ENCODE assay signal across 22 mouse cellular contexts in the genomic region with DNA sequence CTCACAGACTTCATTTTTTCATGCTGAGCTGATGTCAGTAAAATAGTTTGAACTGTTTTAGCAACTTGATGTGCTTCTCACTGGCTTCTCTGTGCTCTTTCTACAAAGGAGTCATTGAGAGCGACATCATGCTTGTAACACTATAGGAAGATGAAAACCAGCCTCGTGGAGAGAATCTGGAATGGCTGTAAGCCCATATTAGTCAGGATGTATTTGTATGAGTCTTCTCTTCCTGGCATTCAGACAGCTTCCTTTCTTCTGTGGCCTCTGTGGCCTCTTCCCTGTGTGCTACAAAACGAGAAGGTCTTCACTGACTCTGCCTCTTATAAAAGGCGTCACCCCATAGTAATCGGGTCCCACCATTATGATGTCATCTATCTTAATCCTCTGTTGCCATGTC.
A peak's percentile ranks its signal among the peaks of the same experiment; 100 is the strongest.
DNase-seq lines count a peak whose midpoint lies in the region; ATAC-seq and TF ChIP-seq lines count a peak whose summit lies in the region.
"Had no signal": no experiment of that assay in that cellular context is flagged by ENCODE, and none has a peak within 500 bp of the region (broad histone marks: within the 10 kb centered on the region; RNA-seq: fewer than 3 reads in every experiment).

No protein-coding gene starts in this region.

- intact Hi-C loops in heart, postnatal 36 days (cut with DNase I) = no loop called here

- H3K4me1 ChIP-seq in heart, embryonic 15.5 days (replicated peaks) = peaks cover 10% of the 10 kb centered on the region
- H3K4me1 ChIP-seq in lung, embryonic 16.5 days (replicated peaks; ENCODE audit: control insufficient read depth, insufficient read depth, low read length) = no peaks in the 10 kb centered on the region
- H3K4me1 ChIP-seq in testis, adult 2 months (ENCODE audit: control insufficient read depth, insufficient read depth, low read length) = no peaks in the 10 kb centered on the region
- H3K4me1 ChIP-seq: intestine, embryonic 15.5 days had no signal

- TF ChIP-seq POLR2A in testis, adult 2 months (IDR thresholded peaks at IDR 0.05; ENCODE audit: control insufficient read depth, low read depth, low read length) = no peak

- no peak for TF ChIP-seq CTCF in testis, adult 2 months (IDR thresholded peaks at IDR 0.05; ENCODE audit: control insufficient read depth, insufficient read depth, insufficient replicate concordance, low read depth, low read length)

- H3K9ac ChIP-seq in heart, embryonic 15.5 days = no peak overlapping the region
- no peak overlapping the region for H3K9ac ChIP-seq in lung, embryonic 16.5 days (ENCODE audit: low read length)
- H3K9ac ChIP-seq: hindbrain, embryonic 15.5 days; intestine, embryonic 15.5 days; liver, postnatal 0 days; midbrain, embryonic 15.5 days; neural tube, embryonic 13.5 days had no signal

- H3K4me3 ChIP-seq in heart, embryonic 15.5 days = no peak overlapping the region
- H3K4me3 ChIP-seq in lung, embryonic 16.5 days (ENCODE audit: low read length) = no peak overlapping the region
- H3K4me3 ChIP-seq in testis, adult 2 months (ENCODE audit: control insufficient read depth, low read depth, low read length) = peak overlapping the region; percentile 19; the same call in 1 of the 2 replicates
- H3K4me3 ChIP-seq: hindbrain, embryonic 15.5 days; intestine, embryonic 15.5 days; layer of hippocampus, adult 2 months; midbrain, embryonic 15.5 days; myocyte; neural tube, embryonic 13.5 days had no signal

- DNase-seq in heart, postnatal 36 days = no peak
- no peak for DNase-seq in lung, postnatal 4 days
- no peak for DNase-seq in testis, postnatal 10 days (ENCODE audit: low spot score)
- DNase-seq in right cerebral cortex, postnatal 14 days = no peak
- DNase-seq: adrenal gland, postnatal 10 days; cerebellum, adult 8-10 months; cerebellum, postnatal 36 days; gastrocnemius, postnatal 36 days; kidney, adult 9 months; kidney, postnatal 25 days; liver, postnatal 0 days; right cerebral cortex, adult 18-20 months had no signal

- no peaks in the 10 kb centered on the region for H3K36me3 ChIP-seq in heart, embryonic 15.5 days
- no peaks in the 10 kb centered on the region for H3K36me3 ChIP-seq in lung, embryonic 16.5 days (ENCODE audit: control insufficient read depth, insufficient read depth, low read length)
- no peaks in the 10 kb centered on the region for H3K36me3 ChIP-seq in testis, adult 2 months (ENCODE audit: control insufficient read depth, insufficient read depth, low read length)
- H3K36me3 ChIP-seq: hindbrain, embryonic 15.5 days; intestine, embryonic 15.5 days; midbrain, embryonic 15.5 days; neural tube, embryonic 13.5 days had no signal

- H3K9me3 ChIP-seq in heart, embryonic 15.5 days (replicated peaks) = no peaks in the 10 kb centered on the region
- H3K9me3 ChIP-seq in lung, embryonic 16.5 days (ENCODE audit: control insufficient read depth, low read length) = no peaks in the 10 kb centered on the region
- H3K9me3 ChIP-seq: hindbrain, embryonic 15.5 days; intestine, embryonic 15.5 days; midbrain, embryonic 15.5 days; neural tube, embryonic 13.5 days had no signal

- no peaks in the 10 kb centered on the region for H3K27me3 ChIP-seq in heart, embryonic 15.5 days
- no peaks in the 10 kb centered on the region for H3K27me3 ChIP-seq in lung, embryonic 16.5 days (ENCODE audit: control insufficient read depth, insufficient read depth, low read depth, low read length)
- H3K27me3 ChIP-seq in testis, adult 2 months (ENCODE audit: control insufficient read depth, insufficient read depth, low read length) = no peaks in the 10 kb centered on the region
- H3K27me3 ChIP-seq: hindbrain, embryonic 15.5 days; intestine, embryonic 15.5 days; midbrain, embryonic 15.5 days; neural tube, embryonic 13.5 days had no signal

- peak overlapping the region; percentile 38 for H3K4me2 ChIP-seq in heart, embryonic 15.5 days
- H3K4me2 ChIP-seq in lung, embryonic 16.5 days (ENCODE audit: low read depth, low read length) = no peak overlapping the region
- H3K4me2 ChIP-seq: hindbrain, embryonic 15.5 days; intestine, embryonic 15.5 days; liver, embryonic 11.5 days; midbrain, embryonic 15.5 days; neural tube, embryonic 13.5 days had no signal

- WGBS in heart, embryonic 15.5 days = 34% methylated on average over 5 of the region's 5 CpGs
- 49% methylated on average over 5 of the region's 5 CpGs for WGBS in lung, embryonic 16.5 days

- peak; percentile 14; the same call in 1 of the 2 replicates for ATAC-seq in heart, embryonic 15.5 days (replicated peaks; ENCODE audit: insufficient number of reproducible peaks, insufficient read depth, low FRiP score, low read depth)
- ATAC-seq in lung, embryonic 16.5 days (ENCODE audit: low read depth) = peak; percentile 45
- ATAC-seq: intestine, embryonic 15.5 days; liver, postnatal 0 days; midbrain, embryonic 15.5 days had no signal

- peak overlapping the region; percentile 63 for H3K27ac ChIP-seq in heart, embryonic 15.5 days
- no peak overlapping the region for H3K27ac ChIP-seq in lung, embryonic 16.5 days (ENCODE audit: low read length)
- no peak overlapping the region for H3K27ac ChIP-seq in testis, adult 2 months (ENCODE audit: control insufficient read depth, insufficient read depth, low read depth, low read length)
- H3K27ac ChIP-seq: hindbrain, embryonic 15.5 days; intestine, embryonic 15.5 days; layer of hippocampus, adult 2 months; midbrain, embryonic 15.5 days; neural tube, embryonic 13.5 days had no signal
